Mouse (Mus musculus): Measurements from ENCODE around the gene Apc2. TPM values are rescaled to one million over a fixed set of nuclear protein-coding genes. Genes with fewer than 3 reads are reported as not detected.

Apc2 gene
- total RNA-seq, 2 experiments from 2014 or later, result 179 to 181 TPM

GRCm38 (mm10) chr10:80317011-80317410, 21.2 kb downstream of the Apc2 start:
- DNase-seq (ENCODE audit: low spot score in 2 of 2), result no peak

GRCm38 (mm10) chr10:80320340-80320760, 24.6 kb downstream of the Apc2 start, which contains the start of gene 2310011J03Rik:
2310011J03Rik (minus strand) TSS chr10:80320537.
- peak; percentile 88 to 89 for DNase-seq (ENCODE audit: low spot score in 2 of 2)

- no peak for DNase-seq (ENCODE audit: low spot score in 2 of 2)
These were observed 25.4 kb downstream of the Apc2 start for GRCm38 (mm10) chr10:80321014-80321669.

- no peak for DNase-seq (ENCODE audit: low spot score in 2 of 2)
These were observed 26.1 kb downstream of the Apc2 start for GRCm38 (mm10) chr10:80321670-80322581.

GRCm38 (mm10) chr10:80322811-80323211, 27.0 kb downstream of the Apc2 start:
- DNase-seq (ENCODE audit: low spot score in 2 of 2), result peak in 1 of 2 experiments; percentile 46

GRCm38 (mm10) chr10:80323261-80324119, 27.7 kb downstream of the Apc2 start:
- peak in 1 of 2 experiments; percentile 65 for DNase-seq (ENCODE audit: low spot score in 2 of 2)

- no peak for DNase-seq (ENCODE audit: low spot score in 2 of 2)
These were observed 28.6 kb downstream of the Apc2 start for GRCm38 (mm10) chr10:80324120-80325037.

- DNase-seq (ENCODE audit: low spot score in 2 of 2), result no peak
These were observed 29.3 kb downstream of the Apc2 start for GRCm38 (mm10) chr10:80325045-80325444.

- DNase-seq (ENCODE audit: low spot score in 2 of 2), result peak; percentile 97 to 98
These were observed 33.7 kb downstream of the Apc2 start, which contains the start of the genes Pcsk4 and Reep6 for GRCm38 (mm10) chr10:80329273-80330081. Pcsk4 (minus strand) TSS chr10:80329498. Reep6 (plus strand) TSS chr10:80329953.

GRCm38 (mm10) chr10:80330084-80330483, 34.3 kb downstream of the Apc2 start:
- no peak for DNase-seq (ENCODE audit: low spot score in 2 of 2)

GRCm38 (mm10) chr10:80330888-80331287, 35.1 kb downstream of the Apc2 start:
- DNase-seq (ENCODE audit: low spot score in 2 of 2), result no peak

GRCm38 (mm10) chr10:80331636-80332524, 36.1 kb downstream of the Apc2 start:
- no peak for DNase-seq (ENCODE audit: low spot score in 2 of 2)

- no peak for DNase-seq (ENCODE audit: low spot score in 2 of 2)
These were observed 36.8 kb downstream of the Apc2 start for GRCm38 (mm10) chr10:80332525-80332989.

GRCm38 (mm10) chr10:80336263-80336662, 40.5 kb downstream of the Apc2 start:
- no peak for DNase-seq (ENCODE audit: low spot score in 2 of 2)

- DNase-seq (ENCODE audit: low spot score in 2 of 2), result peak; percentile 92 to 93
These were observed 44.4 kb downstream of the Apc2 start for GRCm38 (mm10) chr10:80339941-80340750.

- no peak for DNase-seq (ENCODE audit: low spot score in 2 of 2)
These were observed 45.2 kb downstream of the Apc2 start for GRCm38 (mm10) chr10:80341026-80341425.

All from layer of hippocampus, postnatal 10 days (tissue).